Mouse (Mus musculus): ENCODE measurements around the gene Ccdc14.

GRCm38 (mm10) chr16:34668341-34668740 lies 22.1 kb upstream of the Ccdc14 start:
- TF ChIP-seq CTCF (IDR thresholded peaks at IDR 0.05 in 2 of 3, conservative IDR thresholded peaks at IDR 0.05 in 1 of 3; ENCODE audit: control insufficient read depth in 1 of 3, insufficient read depth in 1 of 3, low read depth in 2 of 3, low read length in 3 of 3, poor library complexity in 1 of 3, severe bottlenecking in 1 of 3) (no peak), POLR2A (IDR thresholded peaks at IDR 0.05; ENCODE audit: control insufficient read depth in 1 of 2, insufficient read depth in 1 of 2, low read depth in 1 of 2, low read length in 2 of 2, poor library complexity in 1 of 2) (no peak), MEF2A (IDR thresholded peaks at IDR 0.05; ENCODE audit: extremely low read depth, insufficient replicate concordance, low read depth, low read length, poor library complexity, severe bottlenecking) (no peak), SMC3 (IDR thresholded peaks at IDR 0.05; ENCODE audit: low read depth, low read length) (no peak), ZMIZ1 (IDR thresholded peaks at IDR 0.05; ENCODE audit: low read depth, low read length) (no peak), GABPA (IDR thresholded peaks at IDR 0.05; ENCODE audit: low read depth, low read length) (no peak)

All from MEL (cell line).